Mouse (Mus musculus): ENCODE measurements around the gene Scd1. TPM values are rescaled to one million over a fixed set of nuclear protein-coding genes. Genes with fewer than 3 reads are reported as not detected.

Gene Scd1
- total RNA-seq (2023): 10 to 100 TPM in 1 of 2 experiments, 1 to 10 TPM in 1; 5.1 to 14.3 TPM

GRCm38 (mm10) chr19:44407341-44408222, at the start of gene Scd1:
Gene Scd1, minus strand, starts transcription at chr19:44407879.

Other genes starting within 250 kb of the Scd1 start
- not detected for gene Pkd2l1, start 215.4 kb downstream of the Scd1 start, total RNA-seq (2023)
- not detected for gene Scd3, start 204.6 kb downstream of the Scd1 start, total RNA-seq (2023)
- gene Scd2, start 114.2 kb downstream of the Scd1 start, total RNA-seq (2023): 10 to 100 TPM; 12.6 to 13.3 TPM
- under 1 TPM in 1 of 2 experiments, not detected in 1; 0.15 TPM for gene Scd4, start 74.8 kb downstream of the Scd1 start, total RNA-seq (2023)
- gene Wnt8b, start 85.6 kb upstream of the Scd1 start, total RNA-seq (2023): not detected
- under 1 TPM; 0.68 to 0.77 TPM for gene Sec31b, start 138.0 kb upstream of the Scd1 start, total RNA-seq (2023)
- gene Gm20538, start 145.0 kb upstream of the Scd1 start, total RNA-seq (2023): not detected
- 100 to 1,000 TPM; 160 to 188 TPM for gene Ndufb8, start 147.6 kb upstream of the Scd1 start, total RNA-seq (2023)
- gene Hif1an, start 155.0 kb upstream of the Scd1 start, total RNA-seq (2023): 10 to 100 TPM; 20.6 to 25.6 TPM